Mouse (Mus musculus) thymus, postnatal 0 days (tissue): Measurements from ENCODE around the gene Fam20b. TPM values are rescaled to one million over a fixed set of nuclear protein-coding genes. Genes with fewer than 3 reads are reported as not detected.
A peak's percentile ranks its signal among the peaks of the same experiment; 100 is the strongest.
"Not testable (repeated sequence)": the region's sequence is repeated elsewhere in the genome, so short reads cannot be mapped to it uniquely, and the experiment has no call there.

Experiments used
- DNase-seq: peaks from one replicate; pipeline ENCODE4 v3.0.0-alpha.2; 2015; ENCODE audit warnings: low spot score
- polyA plus RNA-seq: library from polyadenylated mRNA; unstranded; fragments of >200 nt; fragmentation: Nextera tagmentation; extraction: Ambion mirVana; gene quantifications from 2 replicates; pipeline ENCODE4 v1.2.1, GENCODE M21; 2015

The Fam20b gene
- polyA plus RNA-seq, 1 experiment from 2014 or later, result 12.3 TPM

- peak; percentile 18 for DNase-seq
Measured at GRCm38 (mm10) chr1:156672720-156673475, 46.0 kb downstream of the Fam20b start.

GRCm38 (mm10) chr1:156671921-156672320, 47.0 kb downstream of the Fam20b start:
- no peak for DNase-seq

- DNase-seq, result no peak
Measured at GRCm38 (mm10) chr1:156669208-156669983, 49.5 kb downstream of the Fam20b start.

- no peak for DNase-seq
Measured at GRCm38 (mm10) chr1:156668602-156669001, 50.3 kb downstream of the Fam20b start.

- peak; percentile 5 for DNase-seq
Measured at GRCm38 (mm10) chr1:156667141-156667926, 51.6 kb downstream of the Fam20b start.

- no peak for DNase-seq
Measured at GRCm38 (mm10) chr1:156665777-156666176, 53.1 kb downstream of the Fam20b start.

- not testable (repeated sequence) for DNase-seq
Measured at GRCm38 (mm10) chr1:156660660-156661236, 58.1 kb downstream of the Fam20b start.

GRCm38 (mm10) chr1:156659906-156660659, 58.8 kb downstream of the Fam20b start:
- no peak for DNase-seq

GRCm38 (mm10) chr1:156658676-156659075, 60.2 kb downstream of the Fam20b start:
- DNase-seq, result no peak

GRCm38 (mm10) chr1:156657523-156657922, 61.4 kb downstream of the Fam20b start:
- DNase-seq, result no peak

- DNase-seq, result no peak
Measured at GRCm38 (mm10) chr1:156654735-156655530, 64.0 kb downstream of the Fam20b start.

- DNase-seq, result no peak
Measured at GRCm38 (mm10) chr1:156652189-156652822, 66.6 kb downstream of the Fam20b start.

GRCm38 (mm10) chr1:156650631-156651030, 68.3 kb downstream of the Fam20b start:
- DNase-seq, result no peak

GRCm38 (mm10) chr1:156648705-156649104, 70.2 kb downstream of the Fam20b start:
- no peak for DNase-seq

GRCm38 (mm10) chr1:156645971-156646370, 72.9 kb downstream of the Fam20b start:
- no peak for DNase-seq

- no peak for DNase-seq
Measured at GRCm38 (mm10) chr1:156644780-156645523, 73.9 kb downstream of the Fam20b start.

GRCm38 (mm10) chr1:156644061-156644460, 74.8 kb downstream of the Fam20b start:
- no peak for DNase-seq

- DNase-seq, result no peak
Measured at GRCm38 (mm10) chr1:156642813-156643212, 76.1 kb downstream of the Fam20b start.

GRCm38 (mm10) chr1:156641808-156642207, 77.1 kb downstream of the Fam20b start:
- no peak for DNase-seq
